Mouse (Mus musculus): ENCODE results near the gene Cc2d1b. TPM values are rescaled to one million over a fixed set of nuclear protein-coding genes. Genes with fewer than 3 reads are reported as not detected.

Gene Cc2d1b
- polyA plus RNA-seq, 1 experiment from 2014 or later = 22.1 TPM

DNA sequence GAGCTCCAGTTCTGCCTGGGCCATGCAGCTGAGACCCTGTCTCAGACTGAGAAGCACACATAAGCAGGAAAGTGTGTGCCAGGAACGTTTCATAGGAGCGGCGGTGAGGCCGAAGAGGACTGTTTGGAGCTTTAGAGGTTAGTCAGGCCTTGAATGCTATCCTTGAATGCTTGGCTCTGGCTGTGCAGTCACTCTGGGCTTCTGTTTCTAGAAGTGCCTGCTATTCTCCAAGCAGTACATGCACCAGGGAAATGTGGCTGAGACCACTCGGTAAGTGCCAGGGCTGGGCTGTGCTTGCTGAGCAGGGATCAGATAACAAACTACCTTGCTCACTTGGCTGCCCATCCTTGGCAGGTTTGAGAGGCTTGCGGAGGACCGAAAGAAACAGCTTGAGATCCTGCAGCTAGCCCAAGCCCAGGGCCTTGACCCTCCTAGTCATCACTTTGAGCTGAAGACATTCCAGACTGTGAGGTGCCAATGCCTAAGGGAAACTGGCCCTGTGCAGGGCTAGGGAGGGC, 9.7 kb downstream of the Cc2d1b start:
- DNase-seq (ENCODE audit: low spot score) (no peak), ATAC-seq (replicated peaks; ENCODE audit: insufficient number of reproducible peaks, low FRiP score, low TSS enrichment, low read depth) (no peak)
- no peak overlapping the region for H3K4me2 ChIP-seq (ENCODE audit: low read depth, low read length)
- 92% methylated on average over 7 of the region's 7 CpGs for WGBS
- H3K36me3 ChIP-seq (replicated peaks; ENCODE audit: control insufficient read depth, insufficient read depth, low read depth, low read length) = peaks cover 8% of the 10 kb centered on the region
- H3K27me3 ChIP-seq (ENCODE audit: control insufficient read depth, insufficient read depth, low read length) = no peaks in the 10 kb centered on the region
- no peak overlapping the region for H3K9ac ChIP-seq (replicated peaks; ENCODE audit: low read length)
- H3K9me3 ChIP-seq (replicated peaks; ENCODE audit: control insufficient read depth, low read length) = no peaks in the 10 kb centered on the region
- no peak overlapping the region for H3K4me3 ChIP-seq (ENCODE audit: low read depth, low read length)
- H3K4me1 ChIP-seq (ENCODE audit: control insufficient read depth, insufficient read depth, low read length) = no peaks in the 10 kb centered on the region
- no peak overlapping the region for H3K27ac ChIP-seq (replicated peaks; ENCODE audit: low read depth, low read length)

DNA sequence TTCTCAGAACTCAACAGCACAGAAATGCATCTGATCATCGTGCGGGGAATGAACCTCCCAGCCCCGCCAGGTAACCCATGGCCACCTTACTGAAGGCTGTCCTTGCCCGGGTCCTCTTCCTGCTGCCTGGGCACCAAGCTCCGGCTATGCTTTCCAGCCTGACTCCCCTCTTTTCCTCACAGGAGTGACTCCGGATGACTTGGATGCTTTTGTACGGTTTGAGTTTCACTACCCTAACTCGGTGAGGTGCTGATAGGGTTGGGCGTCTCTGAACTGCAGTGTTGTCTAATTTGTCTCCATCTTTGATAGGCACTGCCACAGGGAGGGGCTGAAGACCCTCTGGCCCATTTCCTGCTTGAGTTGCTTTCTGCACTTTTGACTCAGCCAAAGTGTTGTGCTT, 10.4 kb downstream of the Cc2d1b start:
- no peak overlapping the region for H3K27ac ChIP-seq (replicated peaks; ENCODE audit: low read depth, low read length)
- ATAC-seq (replicated peaks; ENCODE audit: insufficient number of reproducible peaks, low FRiP score, low TSS enrichment, low read depth) (no peak), DNase-seq (ENCODE audit: low spot score) (no peak)
- H3K4me1 ChIP-seq (ENCODE audit: control insufficient read depth, insufficient read depth, low read length) = no peaks in the 10 kb centered on the region
- H3K9me3 ChIP-seq (replicated peaks; ENCODE audit: control insufficient read depth, low read length) = no peaks in the 10 kb centered on the region
- H3K4me3 ChIP-seq (ENCODE audit: low read depth, low read length) = no peak overlapping the region
- H3K36me3 ChIP-seq (replicated peaks; ENCODE audit: control insufficient read depth, insufficient read depth, low read depth, low read length) = peaks cover 8% of the 10 kb centered on the region
- no peak overlapping the region for H3K9ac ChIP-seq (replicated peaks; ENCODE audit: low read length)
- 96% methylated on average over 9 of the region's 9 CpGs for WGBS
- H3K4me2 ChIP-seq (ENCODE audit: low read depth, low read length) = no peak overlapping the region
- no peaks in the 10 kb centered on the region for H3K27me3 ChIP-seq (ENCODE audit: control insufficient read depth, insufficient read depth, low read length)

DNA sequence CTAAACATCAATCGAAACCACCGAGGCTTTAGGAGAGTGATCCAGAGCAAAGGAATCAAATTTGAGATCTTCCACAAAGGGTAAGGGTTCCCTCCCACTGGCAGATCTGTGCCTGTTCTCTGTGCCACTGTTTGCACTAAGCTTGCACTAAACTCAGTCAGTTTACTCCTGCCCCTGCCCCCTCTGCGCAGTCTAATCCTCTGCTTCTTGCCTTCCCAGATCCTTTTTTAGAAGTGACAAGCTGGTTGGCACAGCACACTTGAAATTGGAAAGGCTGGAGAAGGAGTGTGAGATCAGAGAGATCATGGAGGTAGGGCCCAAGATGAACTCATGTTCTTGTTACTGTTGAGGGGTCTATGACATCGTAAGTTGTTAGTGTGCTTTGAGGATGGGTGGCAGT, 11.9 kb downstream of the Cc2d1b start:
- Histone ChIP-seq H3K9me3 (replicated peaks; ENCODE audit: control insufficient read depth, low read length) (no peaks in the 10 kb centered on the region), H3K4me2 (ENCODE audit: low read depth, low read length) (no peak overlapping the region), H3K36me3 (replicated peaks; ENCODE audit: control insufficient read depth, insufficient read depth, low read depth, low read length) (peaks cover 8% of the 10 kb centered on the region), H3K9ac (replicated peaks; ENCODE audit: low read length) (no peak overlapping the region), H3K4me1 (ENCODE audit: control insufficient read depth, insufficient read depth, low read length) (no peaks in the 10 kb centered on the region), H3K4me3 (ENCODE audit: low read depth, low read length) (no peak overlapping the region), H3K27me3 (ENCODE audit: control insufficient read depth, insufficient read depth, low read length) (no peaks in the 10 kb centered on the region), H3K27ac (replicated peaks; ENCODE audit: low read depth, low read length) (no peak overlapping the region)
- ATAC-seq (replicated peaks; ENCODE audit: insufficient number of reproducible peaks, low FRiP score, low TSS enrichment, low read depth) (no peak), DNase-seq (ENCODE audit: low spot score) (no peak)
- 93% methylated on average over 4 of the region's 4 CpGs for WGBS

DNA sequence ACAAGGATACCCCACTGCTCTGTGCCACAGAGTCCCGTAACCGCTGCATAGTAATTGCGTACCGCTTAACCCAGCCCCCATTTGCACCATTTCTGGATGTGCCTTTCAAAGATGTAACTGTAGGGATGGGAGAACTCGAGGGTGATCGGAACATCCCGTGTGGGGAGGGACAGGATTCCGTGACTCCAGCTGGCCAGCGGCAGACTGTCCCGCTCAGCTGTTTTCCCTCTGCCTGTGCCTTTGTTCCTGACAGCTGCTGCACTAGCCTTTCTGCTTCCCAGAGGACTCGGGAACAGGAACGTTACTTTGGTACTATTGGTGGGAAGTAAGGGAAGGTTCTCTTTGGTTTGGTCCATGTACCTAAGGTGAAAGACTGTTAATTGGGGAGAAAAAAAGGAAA, 14.0 kb downstream of the Cc2d1b start:
- H3K36me3 ChIP-seq (replicated peaks; ENCODE audit: control insufficient read depth, insufficient read depth, low read depth, low read length) = peaks cover 6% of the 10 kb centered on the region
- ATAC-seq (replicated peaks; ENCODE audit: insufficient number of reproducible peaks, low FRiP score, low TSS enrichment, low read depth) (no peak), DNase-seq (ENCODE audit: low spot score) (no peak)
- H3K9me3 ChIP-seq (replicated peaks; ENCODE audit: control insufficient read depth, low read length) = no peaks in the 10 kb centered on the region
- no peak overlapping the region for H3K9ac ChIP-seq (replicated peaks; ENCODE audit: low read length)
- H3K27ac ChIP-seq (replicated peaks; ENCODE audit: low read depth, low read length) = no peak overlapping the region
- no peak overlapping the region for H3K4me2 ChIP-seq (ENCODE audit: low read depth, low read length)
- H3K4me3 ChIP-seq (ENCODE audit: low read depth, low read length) = no peak overlapping the region
- 84% methylated on average over 12 of the region's 12 CpGs for WGBS
- no peaks in the 10 kb centered on the region for H3K4me1 ChIP-seq (ENCODE audit: control insufficient read depth, insufficient read depth, low read length)
- no peaks in the 10 kb centered on the region for H3K27me3 ChIP-seq (ENCODE audit: control insufficient read depth, insufficient read depth, low read length)

DNA sequence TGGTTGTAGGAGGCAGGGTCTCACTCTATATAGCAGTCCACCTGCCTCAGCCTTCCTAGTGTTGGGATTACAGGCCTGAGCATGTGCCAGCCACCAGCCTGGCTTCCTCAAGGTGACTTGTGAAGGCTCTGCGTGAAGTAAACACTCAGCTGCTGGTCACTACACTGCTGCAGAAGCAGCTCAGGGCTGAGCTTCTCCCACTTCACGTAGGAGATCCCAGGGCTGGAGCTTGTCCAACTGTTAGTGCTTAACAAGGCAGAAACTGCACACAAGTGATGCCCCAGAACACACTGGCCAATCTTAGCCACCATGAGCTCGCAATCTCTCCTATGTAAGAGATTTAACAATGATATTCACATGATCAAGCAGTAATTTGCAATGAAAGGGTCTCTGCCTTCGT, 15.0 kb downstream of the Cc2d1b start:
- no peaks in the 10 kb centered on the region for H3K4me1 ChIP-seq (ENCODE audit: control insufficient read depth, insufficient read depth, low read length)
- H3K27ac ChIP-seq (replicated peaks; ENCODE audit: low read depth, low read length) = no peak overlapping the region
- no peak overlapping the region for H3K4me2 ChIP-seq (ENCODE audit: low read depth, low read length)
- no peak overlapping the region for H3K4me3 ChIP-seq (ENCODE audit: low read depth, low read length)
- 74% methylated on average over 4 of the region's 4 CpGs for WGBS
- H3K9me3 ChIP-seq (replicated peaks; ENCODE audit: control insufficient read depth, low read length) = no peaks in the 10 kb centered on the region
- DNase-seq (ENCODE audit: low spot score) = no peak
- no peak for ATAC-seq (replicated peaks; ENCODE audit: insufficient number of reproducible peaks, low FRiP score, low TSS enrichment, low read depth)
- no peaks in the 10 kb centered on the region for H3K27me3 ChIP-seq (ENCODE audit: control insufficient read depth, insufficient read depth, low read length)
- H3K9ac ChIP-seq (replicated peaks; ENCODE audit: low read length) = no peak overlapping the region
- H3K36me3 ChIP-seq (replicated peaks; ENCODE audit: control insufficient read depth, insufficient read depth, low read depth, low read length) = peaks cover 2% of the 10 kb centered on the region

DNA sequence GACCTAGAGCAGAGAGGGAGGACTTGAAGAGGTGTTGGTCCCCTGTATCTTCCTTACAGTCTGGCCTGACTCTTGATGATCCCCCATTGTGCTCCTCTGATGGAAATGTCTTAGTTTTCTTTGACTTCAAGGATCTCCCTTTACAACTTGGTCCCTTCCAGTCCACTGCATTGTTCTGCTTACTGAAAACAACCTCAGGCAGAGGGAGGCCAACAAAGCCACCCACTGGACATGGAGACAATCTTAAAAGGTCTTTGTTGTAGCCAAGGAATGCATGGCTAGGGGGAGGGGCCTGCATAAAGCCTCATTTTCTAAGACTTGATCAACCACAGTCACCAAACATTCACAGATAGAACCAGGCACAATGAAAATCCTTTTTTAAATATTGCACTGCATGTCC, 15.4 kb downstream of the Cc2d1b start:
- Histone ChIP-seq H3K27me3 (ENCODE audit: control insufficient read depth, insufficient read depth, low read length) (no peaks in the 10 kb centered on the region), H3K36me3 (replicated peaks; ENCODE audit: control insufficient read depth, insufficient read depth, low read depth, low read length) (peaks cover 2% of the 10 kb centered on the region), H3K9ac (replicated peaks; ENCODE audit: low read length) (no peak overlapping the region), H3K9me3 (replicated peaks; ENCODE audit: control insufficient read depth, low read length) (no peaks in the 10 kb centered on the region), H3K4me1 (ENCODE audit: control insufficient read depth, insufficient read depth, low read length) (no peaks in the 10 kb centered on the region), H3K4me3 (ENCODE audit: low read depth, low read length) (no peak overlapping the region), H3K27ac (replicated peaks; ENCODE audit: low read depth, low read length) (no peak overlapping the region), H3K4me2 (ENCODE audit: low read depth, low read length) (no peak overlapping the region)
- ATAC-seq (replicated peaks; ENCODE audit: insufficient number of reproducible peaks, low FRiP score, low TSS enrichment, low read depth) = no peak
- DNase-seq (ENCODE audit: low spot score) = no peak

DNA sequence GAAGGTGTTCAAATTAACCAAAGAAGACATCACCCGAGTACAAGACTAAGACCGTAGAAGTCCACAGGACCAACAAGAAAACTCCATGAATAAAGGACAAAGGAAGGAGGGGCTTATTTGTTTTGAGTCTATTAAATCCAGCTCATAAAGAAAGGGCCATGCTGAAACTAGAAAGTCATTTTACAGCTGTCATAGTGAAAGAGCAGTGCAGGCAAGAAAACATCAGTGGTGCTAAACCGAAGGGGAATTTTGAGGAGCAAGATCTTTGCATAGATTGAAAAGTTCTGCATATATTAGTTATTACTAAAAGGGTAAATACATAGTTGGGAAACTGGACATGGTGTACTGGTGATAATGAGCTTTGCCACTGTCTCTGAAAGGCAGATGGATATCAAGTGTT, 18.0 kb downstream of the Cc2d1b start:
- no peak overlapping the region for H3K27ac ChIP-seq (replicated peaks; ENCODE audit: low read depth, low read length)
- no peak for ATAC-seq (replicated peaks; ENCODE audit: insufficient number of reproducible peaks, low FRiP score, low TSS enrichment, low read depth)
- 88% methylated on average over 3 of the region's 3 CpGs for WGBS

DNA sequence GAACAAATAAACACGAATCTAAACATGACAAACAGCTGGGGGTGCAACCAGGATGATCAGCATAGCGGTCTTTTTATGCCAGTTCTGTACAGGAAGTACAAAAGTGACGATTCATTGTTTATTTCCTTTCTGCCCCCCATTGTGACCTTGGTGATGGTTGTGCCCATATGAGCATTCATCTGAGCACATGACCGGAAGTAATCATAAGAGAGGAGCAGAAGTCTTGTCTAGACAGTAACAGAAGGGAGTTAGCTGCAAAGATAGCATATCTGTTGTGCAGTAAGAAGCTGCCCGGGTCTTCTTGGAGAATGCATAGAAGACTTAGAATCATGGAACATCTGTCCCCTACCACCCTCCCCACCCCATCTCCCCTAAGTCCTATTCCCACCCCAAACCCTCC, 19.0 kb downstream of the Cc2d1b start:
- H3K27ac ChIP-seq (replicated peaks; ENCODE audit: low read depth, low read length) = no peak overlapping the region
- H3K36me3 ChIP-seq (replicated peaks; ENCODE audit: control insufficient read depth, insufficient read depth, low read depth, low read length) = no peaks in the 10 kb centered on the region
- no peak overlapping the region for H3K4me2 ChIP-seq (ENCODE audit: low read depth, low read length)
- no peak overlapping the region for H3K4me3 ChIP-seq (ENCODE audit: low read depth, low read length)
- no peak overlapping the region for H3K9ac ChIP-seq (replicated peaks; ENCODE audit: low read length)
- no peaks in the 10 kb centered on the region for H3K4me1 ChIP-seq (ENCODE audit: control insufficient read depth, insufficient read depth, low read length)
- 80% methylated on average over 5 of the region's 5 CpGs for WGBS
- no peaks in the 10 kb centered on the region for H3K27me3 ChIP-seq (ENCODE audit: control insufficient read depth, insufficient read depth, low read length)
- DNase-seq (ENCODE audit: low spot score) (no peak), ATAC-seq (replicated peaks; ENCODE audit: insufficient number of reproducible peaks, low FRiP score, low TSS enrichment, low read depth) (no peak)
- no peaks in the 10 kb centered on the region for H3K9me3 ChIP-seq (replicated peaks; ENCODE audit: control insufficient read depth, low read length)

More for the DNA sequence above, 18.0 kb downstream of the Cc2d1b start:
- Histone ChIP-seq H3K9ac (replicated peaks; ENCODE audit: low read length) (no peak overlapping the region), H3K36me3 (replicated peaks; ENCODE audit: control insufficient read depth, insufficient read depth, low read depth, low read length) (peaks cover under 1% of the 10 kb centered on the region; the same call in 1 of the 2 replicates), H3K27me3 (ENCODE audit: control insufficient read depth, insufficient read depth, low read length) (no peaks in the 10 kb centered on the region), H3K4me2 (ENCODE audit: low read depth, low read length) (no peak overlapping the region), H3K9me3 (replicated peaks; ENCODE audit: control insufficient read depth, low read length) (no peaks in the 10 kb centered on the region), H3K4me1 (ENCODE audit: control insufficient read depth, insufficient read depth, low read length) (no peaks in the 10 kb centered on the region), H3K4me3 (ENCODE audit: low read depth, low read length) (no peak overlapping the region)
- no peak for DNase-seq (ENCODE audit: low spot score)

Measured in embryonic facial prominence, embryonic 11.5 days (tissue).